Mouse (Mus musculus) limb, embryonic 14.5 days (tissue): ENCODE results near the gene Gm20388. TPM values are rescaled to one million over a fixed set of nuclear protein-coding genes. Genes with fewer than 3 reads are reported as not detected.

Experiments
- ATAC-seq: fragments of 200-750 bp; cut with Nextera tagmentation; 2 replicates; pipeline ENCODE4 v1.8.0; 2017; ENCODE audit warnings: low read depth, moderate number of reproducible peaks, moderate TSS enrichment; ENCODE audit not compliant: low FRiP score
- DNase-seq: peaks from one replicate; pipeline ENCODE4 v3.0.0-alpha.2; 2015; ENCODE audit warnings: low spot score
- H3K27ac ChIP-seq: fragments of 300-500 bp; sonication (generic); replicated peaks from 2 replicates; pipeline ENCODE4 v1.5.1; 2014; ENCODE audit warnings: low read depth, mild to moderate bottlenecking, low read length, moderate library complexity, mixed read lengths
- H3K27me3 ChIP-seq: fragments of 300-500 bp; sonication (generic); 2 replicates; pipeline ENCODE4 v1.6.1; 2014; ENCODE audit warnings: low read length, mixed read lengths; ENCODE audit not compliant: control insufficient read depth, insufficient read depth
- H3K36me3 ChIP-seq: fragments of 300-500 bp; sonication (generic); 2 replicates; pipeline ENCODE4 v1.6.1; 2014; ENCODE audit warnings: mild to moderate bottlenecking, low read length, moderate library complexity, mixed read lengths; ENCODE audit not compliant: control insufficient read depth, insufficient read depth
- H3K4me1 ChIP-seq: fragments of 300-500 bp; sonication (generic); 2 replicates; pipeline ENCODE4 v1.6.1; 2014; ENCODE audit warnings: antibody characterized with exemption, low read length, mixed read lengths; ENCODE audit not compliant: control insufficient read depth, insufficient read depth
- H3K4me2 ChIP-seq: fragments of 300-500 bp; sonication (generic); replicated peaks from 2 replicates; pipeline ENCODE4 v1.6.1; 2014; ENCODE audit warnings: low read depth, mild to moderate bottlenecking, low read length, moderate library complexity; ENCODE audit not compliant: severe bottlenecking
- H3K4me3 ChIP-seq: fragments of 300-500 bp; sonication (generic); replicated peaks from 2 replicates; pipeline ENCODE4 v1.5.1; 2014; ENCODE audit warnings: low read length
- H3K9ac ChIP-seq: fragments of 300-500 bp; sonication (generic); 2 replicates; pipeline ENCODE4 v1.6.1; 2014; ENCODE audit warnings: mild to moderate bottlenecking, low read depth, low read length, moderate library complexity; ENCODE audit not compliant: severe bottlenecking
- H3K9me3 ChIP-seq: fragments of 300-500 bp; sonication (generic); 2 replicates; pipeline ENCODE4 v1.6.1; 2016; ENCODE audit warnings: low read length; ENCODE audit not compliant: control insufficient read depth
- POLR2A ChIP-seq: fragments of 200-500 bp; IDR thresholded peaks from 2 replicates; pipeline ENCODE4 v1.8.0; 2012; ENCODE audit warnings: inconsistent platforms, mild to moderate bottlenecking, moderate library complexity, borderline replicate concordance; ENCODE audit not compliant: insufficient read depth, insufficient read length; ENCODE audit errors: extremely low read depth
- WGBS: fragments of 180-500 bp; shearing (Covaris S2); extraction: QIAGEN DNeasy Blood & Tissue Kit; methylation state at CpG from one replicate; pipeline ENCODE4 v1.1.7; 2014; 5-methylcytosine and 5-hydroxymethylcytosine counted together
- polyA plus RNA-seq, 2 experiments: library from polyadenylated mRNA; depleted of rRNA in 1 of 2; stranded (reverse) in 1 of 2; unstranded in 1 of 2; fragments of >200 nt; fragmentation: Nextera tagmentation in 1 of 2; extraction: Ambion mirVana in 1 of 2; gene quantifications; 2 replicates each; pipeline versions ENCODE4 v1.2.1 to v1.2.3; 2012 to 2014

Gm20388 gene
- polyA plus RNA-seq, 2 experiments, result 1.9 to 49.9 TPM

DNA sequence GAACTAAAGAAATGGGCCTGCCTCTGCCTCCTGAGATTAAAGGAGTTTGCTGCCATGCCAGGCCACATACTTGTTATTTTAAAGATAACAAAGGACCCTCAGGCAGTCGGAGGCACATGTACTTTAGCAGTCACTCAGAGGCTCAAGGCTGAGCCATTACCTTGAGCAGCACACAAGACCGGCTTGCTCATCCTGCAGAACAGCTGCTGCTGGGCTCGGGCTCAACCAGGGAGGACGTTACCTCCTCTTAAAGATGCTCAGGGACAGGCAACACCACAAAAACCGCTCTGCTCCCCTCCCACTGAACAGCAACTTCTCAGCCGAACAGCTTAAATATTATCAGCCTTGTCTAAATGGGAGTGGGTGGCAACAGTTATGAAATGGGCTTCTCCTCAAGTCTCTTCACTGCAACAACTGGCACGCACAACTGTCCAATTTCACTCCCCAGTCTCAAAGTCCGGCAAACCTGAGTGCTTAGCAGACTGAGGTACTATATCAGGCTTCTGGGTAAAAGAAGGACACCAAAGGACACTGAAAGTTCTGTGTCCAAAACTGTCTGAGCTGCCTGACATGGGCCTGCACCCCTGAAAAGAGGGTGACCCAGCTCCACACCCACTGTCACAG is 2991.4 kb downstream of the Gm20388 start:
- no peak for DNase-seq
- Histone ChIP-seq H3K27ac (no peak overlapping the region), H3K4me3 (no peak overlapping the region), H3K4me2 (no peak overlapping the region), H3K36me3 (peaks cover 46% of the 10 kb centered on the region), H3K9me3 (no peaks in the 10 kb centered on the region), H3K4me1 (peaks cover 6% of the 10 kb centered on the region), H3K9ac (no peak overlapping the region), H3K27me3 (no peaks in the 10 kb centered on the region)
- WGBS, result 88% methylated on average over 8 of the region's 8 CpGs
- ATAC-seq, result no peak
- TF ChIP-seq POLR2A, result no peak

DNA sequence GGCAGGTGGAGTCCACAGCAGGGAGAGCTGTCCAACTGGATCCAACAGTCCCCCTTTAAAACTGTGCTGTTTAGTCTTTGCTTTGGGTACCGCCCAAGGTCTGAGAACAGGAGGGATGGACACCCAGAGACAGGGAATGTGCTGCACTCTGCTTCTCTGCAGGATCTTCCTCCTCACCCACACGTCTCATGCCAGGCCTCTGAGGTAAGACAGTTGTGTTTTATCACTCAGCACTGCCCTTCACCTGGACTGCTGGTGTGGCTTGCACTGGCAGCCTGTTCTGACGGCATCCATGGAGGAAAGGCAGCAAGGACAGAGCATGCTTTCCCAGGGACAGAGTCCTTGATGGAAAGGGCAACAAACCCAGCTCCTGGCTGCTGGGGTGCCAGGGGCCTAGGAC is 2991.9 kb downstream of the Gm20388 start:
- no peak for TF ChIP-seq POLR2A
- WGBS, result 78% methylated on average over 3 of the region's 3 CpGs
- ATAC-seq (no peak), DNase-seq (no peak)
- H3K4me1 ChIP-seq, result peaks cover 6% of the 10 kb centered on the region
- H3K4me3 ChIP-seq, result no peak overlapping the region
- no peak overlapping the region for H3K27ac ChIP-seq
- no peaks in the 10 kb centered on the region for H3K27me3 ChIP-seq
- no peaks in the 10 kb centered on the region for H3K9me3 ChIP-seq
- peaks cover 45% of the 10 kb centered on the region for H3K36me3 ChIP-seq
- no peak overlapping the region for H3K9ac ChIP-seq
- no peak overlapping the region for H3K4me2 ChIP-seq

DNA sequence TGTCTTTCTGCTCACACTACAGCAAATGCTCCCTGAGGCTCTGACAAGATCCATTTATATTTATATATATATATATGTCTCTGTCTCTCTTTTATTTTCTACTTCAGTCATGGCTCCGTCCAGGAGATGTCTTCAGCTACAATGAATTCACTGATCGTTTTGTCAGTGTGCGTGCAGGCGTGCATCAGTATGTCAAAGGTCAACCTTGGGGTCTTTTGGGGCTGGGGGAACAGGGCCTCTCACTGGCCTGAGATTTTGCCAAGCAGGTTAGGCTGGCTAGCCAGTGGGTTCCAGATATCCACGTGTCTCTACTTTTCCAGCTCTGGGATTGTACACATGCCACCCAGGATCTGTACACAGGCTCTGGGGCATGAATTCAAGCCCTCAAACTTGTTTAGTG is 2992.4 kb downstream of the Gm20388 start:
- no peak overlapping the region for H3K27ac ChIP-seq
- no peak for TF ChIP-seq POLR2A
- H3K27me3 ChIP-seq, result no peaks in the 10 kb centered on the region
- H3K4me2 ChIP-seq, result no peak overlapping the region
- DNase-seq, result no peak
- ATAC-seq, result no peak
- WGBS, result 87% methylated on average over 5 of the region's 5 CpGs
- H3K4me1 ChIP-seq, result peaks cover 6% of the 10 kb centered on the region
- H3K4me3 ChIP-seq, result no peak overlapping the region
- no peak overlapping the region for H3K9ac ChIP-seq
- H3K9me3 ChIP-seq, result no peaks in the 10 kb centered on the region
- H3K36me3 ChIP-seq, result peaks cover 45% of the 10 kb centered on the region

DNA sequence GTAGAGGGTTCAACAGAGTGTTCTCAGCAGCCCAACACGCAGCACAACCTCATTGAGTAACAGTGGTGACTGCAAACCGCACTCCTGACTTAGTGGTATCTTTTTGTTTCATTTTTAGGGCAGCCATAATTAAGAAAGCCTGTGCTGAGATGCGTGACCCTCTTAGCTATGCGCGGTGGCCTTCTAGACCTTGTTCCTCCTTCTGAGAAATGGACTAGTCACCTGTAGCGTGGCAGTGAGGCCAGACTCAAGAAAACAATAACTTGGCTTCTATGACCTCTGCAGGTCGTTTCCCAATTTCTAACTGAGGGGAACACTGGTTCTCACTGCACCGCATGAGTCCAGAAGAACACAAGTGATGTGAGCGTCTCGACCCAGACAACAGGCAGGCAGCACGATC is 2993.9 kb downstream of the Gm20388 start:
- ATAC-seq (no peak), DNase-seq (no peak)
- H3K9ac ChIP-seq, result no peak overlapping the region
- H3K4me3 ChIP-seq, result no peak overlapping the region
- 92% methylated on average over 11 of the region's 11 CpGs for WGBS
- no peak overlapping the region for H3K27ac ChIP-seq
- no peak overlapping the region for H3K4me2 ChIP-seq
- H3K4me1 ChIP-seq, result peaks cover 6% of the 10 kb centered on the region
- peaks cover 38% of the 10 kb centered on the region for H3K36me3 ChIP-seq
- no peak for TF ChIP-seq POLR2A
- H3K9me3 ChIP-seq, result no peaks in the 10 kb centered on the region
- H3K27me3 ChIP-seq, result no peaks in the 10 kb centered on the region

DNA sequence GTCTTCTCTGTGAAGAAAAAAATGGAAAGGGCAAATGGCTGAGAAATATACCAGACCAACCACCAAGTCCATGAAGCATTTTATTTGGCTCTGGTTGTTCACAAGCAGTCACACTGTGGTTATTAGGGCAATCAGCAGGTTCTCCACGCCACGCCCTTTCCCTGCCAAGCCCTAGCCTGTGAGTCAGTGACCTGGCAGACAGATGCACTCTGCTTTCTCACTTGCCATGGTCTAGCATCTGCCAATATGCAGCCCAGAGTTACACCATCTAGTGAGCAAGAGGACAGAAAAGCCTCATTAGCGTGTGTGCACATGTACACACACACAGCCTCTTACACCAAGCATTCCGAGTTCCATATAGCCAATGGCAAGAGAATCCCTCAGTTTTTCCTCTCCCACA is 2994.7 kb downstream of the Gm20388 start:
- Histone ChIP-seq H3K4me2 (no peak overlapping the region), H3K9ac (no peak overlapping the region), H3K36me3 (peaks cover 30% of the 10 kb centered on the region), H3K27me3 (no peaks in the 10 kb centered on the region), H3K4me3 (no peak overlapping the region), H3K4me1 (peaks cover 6% of the 10 kb centered on the region), H3K27ac (no peak overlapping the region), H3K9me3 (no peaks in the 10 kb centered on the region)
- WGBS, result 98% methylated on average over 4 of the region's 4 CpGs
- ATAC-seq (no peak), DNase-seq (no peak)
- TF ChIP-seq POLR2A, result no peak
